Mouse (Mus musculus) skeletal muscle tissue, adult 2 months (tissue): ENCODE results near the gene Rab11fip3.

Source experiments
- DNase-seq: peaks from one replicate; pipeline ENCODE4 v3.0.0-alpha.2; 2012; ENCODE audit warnings: low read depth, low spot score

The Rab11fip3 gene

DNA sequence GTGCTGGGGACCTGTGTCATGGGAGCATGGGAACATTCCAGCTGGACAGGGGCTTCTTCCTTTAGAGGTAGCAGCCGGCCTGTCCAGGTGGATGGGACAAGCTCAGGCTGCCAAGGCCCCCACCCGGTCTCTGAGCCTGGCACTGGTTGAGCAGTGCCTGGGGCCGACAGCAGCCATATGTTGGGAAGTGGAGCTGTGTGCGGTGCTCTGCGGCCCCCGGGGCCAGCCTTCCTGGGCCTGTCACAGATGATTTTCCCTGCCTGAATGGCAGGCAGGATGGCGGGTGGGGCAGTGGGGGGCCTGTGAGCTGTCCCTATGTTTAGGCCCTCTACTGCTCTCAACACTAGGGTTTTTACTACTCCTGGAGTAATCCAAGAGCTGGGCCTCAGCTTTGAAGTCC is 113.2 kb downstream of the Rab11fip3 start:
- DNase-seq: no peak

DNA sequence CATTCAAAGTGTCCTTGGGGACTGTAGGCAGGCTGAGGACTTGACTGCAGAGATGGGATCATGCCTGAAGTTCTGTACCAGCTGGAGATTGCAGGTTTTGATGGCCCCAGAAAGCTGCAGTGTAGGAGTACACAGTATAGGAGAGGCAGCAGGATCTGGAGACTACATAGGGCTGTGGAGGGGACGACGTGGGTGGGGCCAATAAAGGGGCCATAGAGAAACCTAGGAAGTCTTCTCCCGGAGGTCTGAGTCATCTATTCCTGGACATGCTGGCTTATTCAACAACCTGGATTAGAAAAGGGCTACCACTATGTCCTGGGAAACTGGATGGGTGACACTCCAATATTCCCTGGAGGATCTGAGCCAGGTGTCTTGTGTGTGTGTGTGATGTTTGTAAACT is 113.6 kb downstream of the Rab11fip3 start:
- DNase-seq: no peak

DNA sequence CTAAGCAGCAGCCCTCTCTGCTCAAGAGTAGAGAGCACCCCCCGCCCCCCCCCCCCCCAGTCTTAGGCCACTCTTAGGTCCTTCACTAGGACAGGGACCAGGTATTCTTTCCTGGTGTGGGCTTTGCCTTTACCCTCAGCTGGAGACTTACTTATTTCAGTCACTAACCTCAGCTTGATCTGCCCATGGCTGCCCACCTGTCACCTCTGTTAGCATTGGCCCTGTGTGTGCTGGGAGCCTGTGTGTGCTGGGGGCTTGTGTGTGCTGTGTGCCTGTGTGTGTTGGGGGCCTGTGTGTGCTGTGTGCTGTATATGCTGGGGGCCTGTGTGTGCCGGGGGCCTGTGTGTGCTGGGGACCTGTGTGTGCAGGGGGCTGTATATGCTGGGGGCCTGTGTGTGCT is 114.7 kb downstream of the Rab11fip3 start:
- no peak for DNase-seq

DNA sequence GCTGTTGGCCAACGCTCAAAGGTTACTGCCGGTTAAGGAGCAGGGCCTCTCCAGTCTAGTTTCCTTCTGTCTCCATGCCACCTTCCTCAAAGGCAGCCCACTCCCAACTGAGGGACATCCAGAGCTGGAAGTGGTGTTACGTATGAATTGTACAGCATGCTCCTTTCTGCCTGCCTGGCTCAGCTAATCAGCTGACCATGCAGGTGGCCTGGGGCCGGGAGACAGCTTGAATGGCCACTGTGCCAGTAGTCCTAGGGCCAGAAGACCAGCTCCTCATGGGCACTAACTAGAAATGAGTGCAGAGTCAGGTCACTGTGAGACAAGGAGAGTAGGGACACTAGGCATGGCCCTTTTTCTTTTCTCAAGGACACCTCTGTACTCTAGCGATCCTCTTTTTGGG is 116.2 kb downstream of the Rab11fip3 start:
- no peak for DNase-seq

DNA sequence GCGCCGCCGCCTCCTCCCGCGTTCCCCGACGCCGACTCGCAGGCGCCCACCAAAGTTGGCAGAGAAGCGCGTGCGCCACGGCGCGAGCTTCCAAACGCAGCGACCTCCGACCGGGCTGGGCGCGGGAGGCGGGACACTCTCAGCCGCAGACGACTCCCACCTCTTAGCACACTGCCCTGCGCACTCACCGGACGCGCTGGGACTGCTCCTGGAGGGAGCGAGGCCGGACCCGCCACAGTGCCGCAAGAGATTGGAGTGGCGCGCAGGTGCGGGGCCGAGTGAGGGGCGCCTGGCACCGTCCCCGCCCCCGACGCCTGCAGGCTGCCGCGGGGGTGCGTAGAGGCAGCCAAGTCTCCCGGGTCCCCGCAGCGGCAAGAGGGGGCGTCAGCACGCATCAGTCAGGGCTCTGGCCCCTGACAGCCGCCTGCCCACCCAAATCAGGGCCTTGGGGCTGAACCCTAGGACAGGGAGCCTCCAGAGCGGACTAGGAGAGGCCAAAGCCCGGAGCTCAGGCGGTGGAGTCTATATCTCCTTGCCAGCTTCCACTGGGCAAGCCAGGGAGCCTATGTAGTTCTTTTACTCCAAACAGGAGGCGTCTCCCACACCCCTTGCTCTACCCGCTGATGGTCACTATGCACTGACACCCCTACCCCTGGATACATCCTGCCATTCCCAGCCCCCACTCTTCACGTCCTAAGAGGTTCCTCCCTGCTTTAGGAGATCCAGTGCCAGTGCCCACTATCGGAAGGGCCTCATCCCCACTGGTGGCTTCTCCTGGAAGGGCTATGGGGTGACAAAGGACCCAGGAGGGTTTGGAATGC is 117.3 kb downstream of the Rab11fip3 start, which contains the start of gene A930017K11Rik:
TSS of gene A930017K11Rik (minus strand) at position 763 of the 821 bp plus-strand sequence.
- no peak for DNase-seq

DNA sequence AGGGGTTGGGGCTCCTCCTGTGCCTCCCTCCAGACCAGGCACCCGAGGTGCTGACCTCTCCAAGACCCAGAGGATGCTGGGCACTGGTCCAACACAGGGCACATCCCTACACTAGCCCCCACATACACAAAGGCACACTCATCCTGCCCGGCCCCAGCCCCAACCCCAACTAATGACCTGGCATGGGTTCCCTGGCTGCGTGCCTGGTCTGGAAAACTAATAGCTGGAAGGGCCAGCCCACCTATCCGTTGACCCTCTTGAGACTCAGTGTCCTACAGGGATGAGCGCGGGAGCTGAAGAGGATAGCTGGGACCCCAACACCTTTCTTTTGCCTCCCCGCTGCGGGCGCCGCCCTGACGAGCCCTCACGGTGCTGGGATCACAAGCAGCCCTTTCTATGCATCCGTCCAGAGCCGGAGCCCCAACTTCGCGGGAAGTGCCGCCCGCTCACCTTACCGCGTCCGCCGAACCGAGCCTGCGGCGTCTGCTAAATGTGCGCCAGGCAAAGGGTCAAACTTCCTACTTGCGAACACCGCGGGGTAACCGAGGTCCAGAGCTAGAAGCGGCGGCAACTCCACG is 118.0 kb downstream of the Rab11fip3 start:
- DNase-seq: no peak

DNA sequence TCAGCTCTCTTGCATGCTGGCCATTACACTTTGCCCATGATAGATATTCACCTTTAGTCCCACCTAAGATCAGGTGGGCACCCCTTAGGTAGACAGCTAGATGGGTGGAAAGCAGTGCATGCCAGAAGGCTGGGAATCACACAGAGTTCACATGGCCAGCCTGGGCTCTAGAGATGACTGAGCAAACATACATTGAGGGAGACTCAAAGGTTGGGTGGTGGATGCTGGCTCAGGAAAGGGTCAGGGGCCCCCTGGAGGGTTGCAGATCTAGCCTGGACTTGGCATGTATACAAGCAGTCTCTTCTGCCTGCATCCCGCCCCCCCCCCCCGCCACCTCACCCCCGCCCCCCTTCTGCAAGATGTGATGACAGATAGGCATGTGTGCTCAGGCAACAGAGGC is 118.6 kb downstream of the Rab11fip3 start:
- DNase-seq: no peak

DNA sequence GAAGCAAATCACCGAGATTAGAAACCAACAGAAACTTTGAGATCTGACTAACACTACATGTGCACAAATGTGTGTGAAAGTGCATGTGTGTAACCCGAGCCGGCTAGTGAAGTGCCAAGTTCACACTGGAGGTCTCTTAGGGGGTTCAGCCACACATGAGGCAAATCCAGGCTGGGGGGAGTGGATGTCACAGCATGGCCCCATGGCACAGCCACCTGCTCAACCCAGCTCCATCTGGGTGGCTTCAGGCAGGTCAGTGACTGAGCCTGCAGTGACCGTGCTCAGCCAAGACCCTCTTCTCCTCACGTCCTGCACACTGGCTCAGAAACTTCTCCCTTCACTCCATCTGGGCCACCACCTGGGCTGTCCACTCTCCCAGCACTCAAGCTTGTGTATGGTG is 119.4 kb downstream of the Rab11fip3 start:
- no peak for DNase-seq

DNA sequence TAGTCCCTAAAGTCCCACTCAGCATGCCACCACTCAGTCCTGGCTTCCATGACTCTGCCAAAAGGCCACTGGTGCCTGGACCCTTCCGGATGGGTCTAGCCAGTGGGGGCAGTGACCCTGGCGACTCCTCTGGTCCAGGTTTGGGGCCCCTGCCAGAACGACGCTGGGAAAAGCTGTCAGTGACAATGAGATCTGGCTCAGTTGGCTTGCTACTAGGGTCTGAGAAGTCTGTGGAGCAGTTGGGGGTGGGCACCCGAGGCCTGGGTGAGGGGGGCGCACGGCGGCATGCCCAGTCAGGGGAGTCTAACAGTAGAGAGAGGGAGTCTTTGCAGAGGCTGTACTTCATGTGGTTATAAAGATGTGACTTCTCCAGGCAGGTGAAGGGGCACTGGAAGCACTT is 121.3 kb downstream of the Rab11fip3 start:
- DNase-seq: no peak

DNA sequence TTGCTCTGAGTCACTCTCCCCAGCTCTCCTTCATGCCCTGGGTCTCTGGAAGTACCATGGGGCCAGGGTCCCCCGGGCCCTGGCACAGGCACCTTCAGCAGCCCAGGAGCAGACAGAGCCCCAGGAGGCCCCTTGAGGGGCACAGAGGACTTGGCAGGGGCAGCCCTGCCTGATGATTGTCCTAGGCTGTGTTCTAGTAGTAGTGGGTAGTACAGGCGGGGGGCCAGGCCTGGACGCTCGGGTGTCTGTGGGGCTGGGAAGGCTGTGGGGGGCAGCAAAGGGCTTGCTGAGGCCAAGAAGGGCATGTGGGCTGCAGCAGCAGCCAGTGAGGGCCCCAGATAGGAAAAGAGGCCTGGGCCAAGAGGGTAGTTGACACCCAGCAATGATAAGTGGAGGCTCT is 121.8 kb downstream of the Rab11fip3 start:
- no peak for DNase-seq

DNA sequence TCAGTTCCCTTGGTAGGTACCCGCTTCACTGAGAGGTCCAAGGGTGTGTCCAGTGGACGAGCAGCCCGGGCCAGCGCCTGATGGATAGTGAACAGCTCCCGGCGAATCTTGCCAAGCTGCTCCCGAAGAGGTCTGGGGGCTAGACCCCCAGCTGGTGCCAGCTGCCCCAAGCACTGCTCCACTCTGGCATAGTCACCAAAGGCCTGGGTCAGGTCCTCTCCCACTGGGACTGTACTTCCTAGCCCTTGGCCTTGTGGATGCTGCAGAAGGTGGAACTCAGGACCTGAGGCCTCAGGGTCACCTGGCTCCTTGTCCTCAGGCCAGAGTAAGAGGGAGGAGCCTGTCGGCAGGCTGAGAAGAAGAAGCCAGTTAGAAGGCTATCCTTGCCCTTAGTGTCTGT is 122.5 kb downstream of the Rab11fip3 start:
- DNase-seq: no peak

DNA sequence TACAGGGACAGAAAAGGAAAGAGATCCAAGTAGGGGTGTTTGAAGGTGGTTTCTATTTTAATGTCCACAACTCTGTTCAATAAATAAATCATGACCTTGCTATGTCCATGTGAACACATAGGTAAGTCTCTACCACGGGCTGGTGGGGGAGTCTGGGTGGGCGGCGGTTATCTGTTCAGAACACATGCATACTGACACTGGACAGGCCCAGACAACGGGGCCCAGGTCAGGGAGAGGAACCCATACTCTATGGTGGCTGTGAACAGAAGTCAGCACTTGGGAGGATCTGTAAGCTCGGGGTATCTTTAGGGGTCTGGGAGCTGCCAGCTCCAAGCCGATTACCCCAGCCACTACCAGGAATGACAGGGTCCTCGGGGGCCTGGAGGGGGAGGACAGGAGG is 123.0 kb downstream of the Rab11fip3 start:
- no peak for DNase-seq

DNA sequence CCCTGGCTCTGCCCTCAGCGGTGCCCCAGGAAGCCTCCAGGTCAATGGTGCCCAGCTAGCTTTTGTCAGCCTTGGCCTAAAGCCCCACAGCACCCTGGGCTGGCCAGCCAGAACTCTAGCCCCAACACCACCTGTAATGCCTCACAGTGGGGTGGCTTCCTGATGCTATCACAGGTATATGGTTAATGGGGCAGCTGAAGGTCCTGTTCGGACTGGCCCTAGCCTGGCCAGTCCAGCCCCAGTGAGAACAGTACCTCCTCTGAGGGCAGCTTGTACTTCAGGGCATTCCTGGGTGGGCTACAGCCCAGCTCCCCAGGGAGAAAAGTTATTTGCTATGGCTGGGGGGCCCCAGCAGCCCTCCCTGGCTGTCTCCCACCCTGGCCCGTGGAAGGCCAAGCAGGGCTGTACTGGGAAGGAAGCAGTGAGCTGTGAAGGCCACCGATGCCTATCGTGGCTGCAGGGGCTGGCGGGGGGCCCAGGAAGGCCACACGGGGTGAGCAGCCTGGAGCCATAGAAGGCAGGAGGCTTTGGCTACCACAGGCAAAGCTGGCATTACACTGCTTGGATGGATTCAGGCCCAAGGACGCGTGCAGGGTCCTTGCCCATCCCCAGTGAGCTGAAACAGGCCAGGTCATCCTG is 123.7 kb downstream of the Rab11fip3 start:
- no peak for DNase-seq

DNA sequence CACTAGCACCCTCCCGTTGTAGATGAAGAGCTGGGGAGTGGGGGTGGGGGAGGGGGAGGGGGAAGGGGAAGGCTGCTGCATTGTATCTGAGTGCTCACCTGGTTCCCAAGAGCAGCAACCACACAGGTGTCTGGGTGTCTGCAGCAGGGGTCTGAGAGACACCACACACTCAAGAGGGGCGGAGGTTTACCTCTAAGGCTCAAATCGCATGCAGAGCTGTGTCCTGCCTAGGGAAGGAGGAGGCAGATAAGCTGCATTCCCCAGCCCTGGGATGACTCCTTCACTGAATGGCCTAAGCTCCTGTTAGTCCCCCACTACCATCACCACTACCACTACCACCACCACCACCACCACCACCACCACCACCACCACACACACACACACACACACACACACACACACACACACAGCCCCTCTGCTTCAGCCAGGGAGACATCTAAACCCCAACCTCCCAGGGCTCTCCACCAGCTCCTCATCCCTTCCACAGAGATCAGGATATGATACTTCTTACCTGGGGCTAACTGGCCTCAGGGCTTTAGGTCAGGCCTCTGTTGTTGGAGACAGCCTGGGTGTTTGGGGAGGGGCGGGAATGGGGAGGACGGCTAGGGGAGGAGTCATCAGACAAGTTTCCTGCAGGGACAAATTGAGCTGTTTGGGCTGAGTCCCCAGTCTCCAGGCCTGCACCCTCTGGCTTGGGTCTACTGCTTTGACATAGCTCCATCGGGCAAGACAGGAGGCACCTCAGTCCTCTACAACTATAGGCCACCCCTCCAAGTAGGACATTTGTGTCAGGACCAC is 124.8 kb downstream of the Rab11fip3 start, which contains the start of the genes Pigq and Nhlrc4:
TSS of gene Pigq (minus strand) at position 571 of the 798 bp plus-strand sequence.
TSS of gene Nhlrc4 (minus strand) at position 596 of the 798 bp plus-strand sequence.
- no peak for DNase-seq

DNA sequence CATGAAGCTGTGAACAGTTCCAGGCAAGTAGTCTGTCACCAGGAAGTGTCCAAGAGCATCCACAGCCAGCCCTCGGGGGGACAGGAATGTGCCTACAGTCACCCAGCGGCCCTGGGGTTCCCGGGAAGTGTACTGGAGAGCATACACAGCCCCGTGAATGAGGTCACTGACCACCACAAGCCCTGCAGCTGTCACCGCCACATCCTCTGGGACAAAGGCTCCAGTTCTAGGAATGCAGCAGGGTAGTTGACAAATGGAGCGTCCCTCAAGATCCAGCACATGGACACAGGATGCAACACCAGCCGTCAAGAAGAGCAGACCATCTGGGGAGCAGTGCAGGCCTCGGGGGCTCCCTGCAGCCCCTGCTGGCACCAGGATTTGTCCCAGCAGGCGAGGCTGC is 125.6 kb downstream of the Rab11fip3 start:
- no peak for DNase-seq

DNA sequence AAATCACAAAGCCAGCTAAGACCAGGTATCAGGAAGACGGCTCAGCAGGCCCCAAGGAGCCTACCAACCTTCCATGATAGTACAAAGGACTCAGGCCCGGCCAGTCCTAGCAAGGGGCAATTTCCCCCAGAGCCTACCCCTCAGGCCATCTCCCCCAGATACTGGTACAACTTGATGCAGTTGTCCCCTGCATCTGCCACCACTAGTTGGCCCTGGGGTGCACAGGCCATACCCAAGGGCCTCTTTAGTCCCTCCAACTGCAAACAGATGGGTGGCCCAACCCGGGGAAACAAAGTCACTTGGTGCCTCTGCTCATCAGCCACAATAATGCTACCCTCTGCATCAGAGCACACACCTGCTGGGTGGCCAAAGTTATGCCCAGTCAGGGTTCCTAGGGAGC is 126.1 kb downstream of the Rab11fip3 start:
- DNase-seq: no peak

DNA sequence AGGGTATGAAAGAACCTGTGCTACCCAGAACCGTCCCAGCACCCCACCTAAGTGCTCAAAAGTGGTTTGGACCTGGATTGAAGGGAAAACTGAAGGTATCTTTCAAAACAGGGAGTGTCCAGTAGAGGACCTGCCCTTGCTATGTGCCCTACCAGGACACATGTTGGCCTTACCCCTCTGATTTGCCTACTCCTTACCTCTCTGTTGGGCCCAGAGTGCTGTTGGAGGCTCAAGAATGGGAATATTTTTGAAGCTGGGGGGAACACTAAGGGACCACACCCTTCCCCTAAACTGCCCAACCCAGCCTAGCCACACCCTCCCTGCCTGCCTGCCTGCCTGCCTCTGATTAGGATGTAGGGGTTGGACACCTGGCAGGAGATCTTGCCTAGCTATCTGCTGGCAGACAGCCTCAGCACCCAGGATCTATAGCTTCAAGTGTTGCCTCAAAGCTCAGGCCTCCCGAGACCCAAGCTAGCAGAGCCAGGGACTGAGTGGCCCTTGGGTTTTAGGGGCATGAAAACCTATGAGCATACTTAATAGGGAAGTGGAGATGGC is 126.7 kb downstream of the Rab11fip3 start:
- DNase-seq: no peak

DNA sequence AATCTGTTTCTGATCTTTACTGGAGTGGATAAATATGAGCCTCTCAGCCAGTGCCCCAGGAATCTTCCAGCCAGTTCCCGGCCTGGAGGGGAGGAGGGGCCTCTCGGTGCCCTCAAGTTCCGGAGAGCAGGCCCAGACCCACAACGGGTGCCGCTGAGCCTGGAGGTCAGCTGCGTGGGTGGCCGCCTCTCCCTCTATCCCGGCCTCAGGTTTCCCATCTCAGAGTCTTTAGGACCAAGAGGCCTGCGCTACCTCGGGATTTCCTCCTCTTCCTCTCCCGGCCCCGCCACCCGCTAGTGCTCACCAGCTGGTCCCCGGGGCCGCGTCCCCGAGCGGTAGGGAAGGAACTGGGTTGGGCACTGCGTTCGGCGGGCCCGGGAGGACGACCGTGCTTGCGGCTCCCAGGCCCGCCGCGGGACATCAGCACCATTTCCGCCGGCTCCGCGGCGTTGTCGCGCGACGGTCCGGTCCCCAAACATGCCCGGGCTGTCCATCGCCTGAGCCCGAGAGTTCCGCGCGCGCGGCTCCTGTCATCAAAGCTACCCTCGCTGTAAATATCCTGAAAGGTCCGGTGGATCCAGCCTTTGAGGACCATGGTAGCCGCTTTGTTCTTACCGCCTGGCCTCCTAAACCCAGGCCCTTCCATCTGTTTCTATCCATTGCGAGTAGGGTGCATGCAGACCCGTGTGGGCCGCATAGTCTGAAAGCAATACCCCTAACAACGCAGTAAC is 127.7 kb downstream of the Rab11fip3 start:
- DNase-seq: peak; percentile 58
